Mouse (Mus musculus) stomach, postnatal 0 days (tissue): Measurements from ENCODE around the gene Nt5dc3.

Experiments used
- CTCF ChIP-seq: IDR thresholded peaks from 2 replicates; pipeline ENCODE4 v1.5.1; 2016; ENCODE audit warnings: antibody characterized with exemption, low read depth, mild to moderate bottlenecking, moderate library complexity
- EP300 ChIP-seq: optimal IDR thresholded peaks from 2 replicates; pipeline ENCODE3; 2016; ENCODE audit warnings: antibody characterized with exemption

- no peak for TF ChIP-seq CTCF
- no peak for TF ChIP-seq EP300
Measured at GRCm38 (mm10) chr10:86886434-86886833, 107.6 kb downstream of the Nt5dc3 start.
